Mouse (Mus musculus) left cerebral cortex, postnatal 4 days (tissue): ENCODE data around the gene Zfp341. TPM values are rescaled to one million over a fixed set of nuclear protein-coding genes. Genes with fewer than 3 reads are reported as not detected.

Experiments
- DNase-seq: peaks from one replicate; pipeline ENCODE4 v3.0.0-alpha.2; 2022
- intact Hi-C: fragments of 180-260 bp; cut with DNase I; formaldehyde crosslinking; loops from one replicate; pipeline ENCODE4 v1.15.1; 2025
- total RNA-seq, 2 experiments: library from RNA; stranded (reverse); gene quantifications; 2 replicates each; pipeline ENCODE4 v1.2.3; 2021

The Zfp341 gene
- 10 to 100 TPM; 17.5 to 18.2 TPM for total RNA-seq

DNA sequence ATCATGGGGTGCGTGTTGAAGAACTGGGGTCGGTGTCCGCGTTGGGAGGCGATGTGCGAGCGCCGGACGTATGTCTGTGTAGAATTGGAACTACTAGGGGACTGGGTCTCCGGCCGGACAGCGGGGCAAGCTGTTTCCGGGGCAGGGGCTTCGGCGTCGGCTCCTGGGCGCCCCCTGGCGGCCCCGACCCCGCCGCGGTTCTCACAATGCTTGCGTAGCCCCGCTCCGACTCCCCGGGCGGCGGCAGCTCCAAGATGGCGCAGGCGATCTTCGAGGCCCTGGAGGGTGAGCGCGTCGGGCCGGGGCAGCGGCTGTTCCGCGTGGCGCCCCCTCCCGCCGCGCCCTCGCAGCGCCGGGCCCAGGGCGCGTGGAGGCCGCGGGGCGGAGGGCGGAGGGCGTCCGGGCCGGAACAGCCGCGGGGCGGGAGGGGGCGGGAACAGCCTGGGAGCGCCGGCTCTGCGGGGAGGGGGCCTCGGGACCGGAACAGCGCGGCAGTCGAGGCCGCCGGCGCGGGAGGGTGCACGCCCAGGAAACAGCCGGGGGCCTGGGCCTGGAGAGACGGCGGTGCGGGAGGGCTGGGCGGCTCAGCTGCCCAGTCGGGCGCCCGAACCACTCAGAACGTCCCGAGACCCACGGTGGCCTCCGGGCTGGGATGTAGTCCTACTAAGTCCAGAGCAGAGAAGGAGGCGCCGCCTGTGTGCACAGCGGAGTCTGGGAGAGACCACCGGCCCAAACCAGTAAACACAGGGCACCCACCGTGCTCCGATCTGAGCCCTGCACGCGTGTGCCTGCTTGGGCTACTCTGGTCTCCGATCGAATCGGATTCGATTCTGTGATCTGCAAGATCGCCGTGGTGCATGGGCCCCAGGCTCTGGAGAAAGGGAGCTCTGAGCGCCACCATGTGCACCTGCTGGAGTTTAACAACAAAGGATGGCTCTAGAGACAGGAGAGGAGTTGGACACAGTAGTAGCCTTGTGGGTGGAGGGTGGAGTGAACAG is at the start of gene Zfp341, which contains the start of gene 4930519P11Rik:
TSS of gene Zfp341 (plus strand) at position 180 of the 998 bp plus-strand sequence.
TSS of gene 4930519P11Rik (minus strand) at position 320 of the 998 bp plus-strand sequence.
- peak; percentile 95 for DNase-seq
- intact Hi-C loops, result loop anchor here (5.0 kb wide), 1 partner anchor 201 kb away; no protein-coding TSS in a partner anchor

- DNase-seq, result no peak
- intact Hi-C loops, result no loop called here
Observed at GRCm38 (mm10) chr2:154563612-154564170, 49.4 kb upstream of the Zfp341 start.

DNA sequence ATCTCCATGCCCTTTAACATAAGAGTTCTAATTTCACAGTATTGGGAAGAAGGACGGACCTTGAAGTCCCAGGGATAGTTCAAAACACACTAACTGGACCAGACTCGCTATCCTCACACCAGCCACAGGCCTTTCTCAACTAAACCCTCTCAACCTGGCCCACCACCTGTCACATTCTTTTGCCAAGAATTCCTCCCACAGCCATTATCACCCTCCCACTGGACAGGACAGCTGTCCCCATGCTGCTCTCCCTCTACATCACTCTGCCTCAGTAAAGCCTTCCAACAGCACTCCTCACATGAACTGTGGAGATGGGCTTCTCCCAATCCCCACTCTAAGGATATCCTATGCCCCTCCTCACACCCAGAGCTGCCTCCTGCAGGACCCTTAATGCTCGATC is 47.5 kb upstream of the Zfp341 start:
- DNase-seq, result peak; percentile 78

DNA sequence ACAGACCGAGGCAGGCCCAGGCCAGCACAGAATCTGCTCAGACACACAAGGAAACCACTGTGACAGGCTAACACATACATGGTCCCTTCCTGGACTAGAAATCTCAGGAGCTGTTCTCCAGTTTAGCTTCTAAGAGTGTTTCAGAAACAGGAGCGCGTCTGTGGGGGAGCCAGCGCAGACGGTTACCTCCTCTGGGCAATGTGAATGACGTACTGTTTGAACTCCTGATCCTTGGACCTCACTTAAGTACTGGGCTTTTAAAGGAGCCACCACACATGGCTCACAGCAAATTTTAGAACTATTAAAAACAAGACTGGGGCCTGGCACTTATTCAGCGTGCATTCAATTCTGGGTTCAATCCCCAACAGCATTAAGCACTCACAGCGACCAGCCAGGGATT is 46.5 kb upstream of the Zfp341 start:
- intact Hi-C loops, result no loop called here

More for the DNA sequence above, 47.5 kb upstream of the Zfp341 start:
- intact Hi-C loops, result no loop called here

GRCm38 (mm10) chr2:154567766-154568165 is 45.3 kb upstream of the Zfp341 start:
- intact Hi-C loops, result no loop called here
- no peak for DNase-seq

More for the DNA sequence above, 46.5 kb upstream of the Zfp341 start:
- DNase-seq, result no peak

DNA sequence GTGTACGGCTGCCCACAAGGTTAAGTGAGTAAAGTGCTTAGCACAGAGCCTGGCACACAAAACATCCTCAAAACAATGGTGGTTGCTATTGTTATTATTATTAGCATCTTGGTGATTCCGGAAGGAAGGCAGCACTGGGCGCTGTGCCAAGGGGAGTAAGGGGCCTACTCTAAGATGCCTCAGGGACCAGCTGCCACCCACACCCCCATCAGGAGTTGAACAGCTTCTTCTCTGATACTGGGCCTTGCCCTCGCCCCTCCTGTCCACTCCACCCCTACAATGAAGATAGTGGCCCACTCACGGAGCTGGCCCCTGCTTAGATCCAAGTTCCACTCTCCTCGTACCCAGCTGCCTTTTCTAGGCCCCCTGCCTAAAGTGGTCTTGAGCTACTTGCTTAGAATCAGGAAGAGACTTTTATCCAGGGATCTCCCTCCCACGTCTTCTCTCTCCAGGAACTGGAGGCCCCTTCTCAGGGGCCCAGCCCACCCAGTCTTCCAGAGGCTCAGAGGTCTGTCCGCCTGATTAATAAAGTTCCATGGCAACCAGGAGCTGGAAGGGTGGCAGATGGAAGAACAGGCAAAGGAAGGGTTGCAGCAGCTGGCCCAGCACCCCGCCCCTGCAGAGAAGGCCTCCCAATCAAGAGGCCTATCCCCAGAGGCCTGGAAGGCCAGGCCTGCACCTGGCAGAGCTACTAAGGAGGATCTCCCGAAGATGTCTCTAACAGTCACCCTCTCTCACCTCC is 44.6 kb upstream of the Zfp341 start:
- intact Hi-C loops, result no loop called here
- peak; percentile 80 for DNase-seq

- intact Hi-C loops, result no loop called here
- DNase-seq, result peak; percentile 64
Observed at GRCm38 (mm10) chr2:154569071-154569748, 43.9 kb upstream of the Zfp341 start.

DNA sequence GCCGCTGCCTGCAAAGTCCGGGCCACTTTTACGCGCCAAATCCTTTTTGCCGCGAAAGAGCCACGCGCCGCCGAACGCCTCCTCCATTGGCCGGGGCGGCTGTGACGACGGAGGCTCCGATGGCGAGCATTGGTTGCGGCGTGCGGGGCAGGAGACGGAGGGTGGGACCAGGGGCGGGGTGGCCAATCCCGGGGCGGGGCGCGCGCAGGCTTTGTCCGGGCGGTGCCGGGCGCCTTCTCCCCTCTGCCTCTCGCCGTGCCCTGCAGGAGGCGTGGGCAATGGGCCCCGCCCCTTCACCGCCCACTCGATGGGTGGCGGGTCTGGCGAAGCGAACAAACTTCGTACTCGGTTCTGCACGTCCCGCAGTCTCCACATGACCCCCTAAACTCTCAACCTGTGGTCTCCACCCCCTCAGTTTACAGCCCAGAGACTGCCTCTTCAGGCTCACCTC is 43.2 kb upstream of the Zfp341 start, which contains the start of gene E2f1:
TSS of gene E2f1 (minus strand) at position 57 of the 451 bp plus-strand sequence.
- DNase-seq, result peak; percentile 98
- intact Hi-C loops, result no loop called here

GRCm38 (mm10) chr2:154570666-154571065 is 42.4 kb upstream of the Zfp341 start:
- DNase-seq, result no peak
- intact Hi-C loops, result no loop called here

GRCm38 (mm10) chr2:154571266-154571665 is 41.8 kb upstream of the Zfp341 start:
- intact Hi-C loops, result no loop called here
- DNase-seq, result no peak

- intact Hi-C loops, result no loop called here
- DNase-seq, result no peak
Observed at GRCm38 (mm10) chr2:154571976-154572375, 41.1 kb upstream of the Zfp341 start.

DNA sequence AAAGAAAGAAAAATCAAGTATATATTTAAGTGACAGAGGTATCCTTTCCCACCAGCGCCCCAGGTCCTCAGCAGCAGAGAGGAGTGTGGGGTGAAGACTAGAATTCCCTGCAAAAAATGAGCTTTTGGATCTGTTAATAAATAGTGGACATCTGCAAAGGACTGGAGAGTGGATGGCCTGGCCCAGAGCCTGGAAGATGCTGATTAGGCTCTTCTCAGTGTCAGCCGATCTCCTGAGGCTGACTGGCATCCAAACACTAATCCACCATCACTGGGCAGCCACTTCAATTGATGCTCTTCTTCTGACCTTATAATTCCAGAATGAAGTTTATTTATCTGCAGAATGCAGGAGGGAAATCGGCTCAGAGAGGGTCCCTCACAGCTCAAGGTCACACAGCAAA is 40.1 kb upstream of the Zfp341 start:
- peak; percentile 61 for DNase-seq
- intact Hi-C loops, result no loop called here

- intact Hi-C loops, result no loop called here
- DNase-seq, result peak; percentile 75
Observed at GRCm38 (mm10) chr2:154574271-154574670, 38.8 kb upstream of the Zfp341 start.

DNA sequence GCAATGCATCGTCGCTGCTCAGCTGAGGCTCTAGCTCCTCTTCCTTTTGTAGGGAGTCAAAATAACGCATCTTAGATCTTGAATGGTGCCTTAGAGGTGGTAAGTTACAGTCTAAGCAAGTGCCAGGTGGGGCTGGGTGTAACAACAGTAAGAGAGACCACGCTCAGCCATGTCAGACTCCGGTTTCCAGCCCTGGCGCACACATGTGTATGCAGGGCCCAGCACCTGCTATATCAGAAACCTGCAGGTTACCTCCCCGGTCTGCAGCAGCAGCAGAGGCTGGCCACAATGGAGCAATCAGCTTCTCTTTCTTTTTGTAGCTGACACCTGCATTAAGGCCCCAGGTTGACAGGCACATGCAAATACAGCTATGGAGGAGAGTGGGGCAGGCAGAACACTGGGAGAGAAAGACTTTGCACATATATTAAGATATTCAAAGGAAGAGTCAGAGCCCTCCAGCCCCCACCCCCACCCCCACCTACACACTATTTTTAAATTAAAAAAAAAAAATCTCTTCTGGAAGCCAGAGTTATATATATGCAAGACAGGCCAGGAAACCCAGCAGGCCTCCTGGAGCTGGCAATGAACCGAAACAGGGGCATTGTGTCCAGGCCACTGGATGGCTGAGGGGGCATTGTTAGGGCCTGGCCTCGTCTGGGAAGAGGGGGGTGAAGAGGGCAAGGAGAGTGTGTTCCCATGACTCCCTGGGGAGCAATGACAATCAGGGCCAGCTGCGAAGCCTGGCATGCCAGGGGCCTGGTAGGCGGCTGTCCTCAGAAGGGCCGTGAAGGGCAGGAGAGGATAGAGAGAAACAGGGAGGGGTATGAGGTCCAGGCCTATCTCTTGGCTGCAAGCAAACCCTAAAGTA is 36.0 kb upstream of the Zfp341 start:
- peak; percentile 36 for DNase-seq
- intact Hi-C loops, result no loop called here

GRCm38 (mm10) chr2:154577744-154578067 is 35.4 kb upstream of the Zfp341 start:
- intact Hi-C loops, result no loop called here
- no peak for DNase-seq

DNA sequence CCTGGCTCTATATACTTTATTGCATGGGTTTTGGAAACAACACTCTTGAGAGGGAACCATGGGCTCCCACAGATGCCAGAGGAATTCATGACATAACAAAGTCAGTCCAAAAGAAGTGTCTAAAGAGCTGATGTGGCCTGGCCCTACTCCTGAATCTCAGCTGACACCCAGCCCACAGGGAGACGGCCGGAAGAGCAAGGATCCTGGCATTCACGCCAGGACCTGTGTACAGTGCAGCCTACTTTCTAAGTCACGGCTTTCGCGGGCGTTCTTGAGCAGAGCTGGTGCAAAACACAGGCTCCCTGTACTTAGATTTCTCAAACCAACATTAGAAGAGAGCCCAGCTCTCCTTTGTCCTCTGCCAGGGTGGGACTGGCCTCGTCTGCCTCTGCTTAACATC is 32.5 kb upstream of the Zfp341 start:
- intact Hi-C loops, result no loop called here
- no peak for DNase-seq

- intact Hi-C loops, result no loop called here
- no peak for DNase-seq
Observed at GRCm38 (mm10) chr2:154581421-154581820, 31.7 kb upstream of the Zfp341 start.

GRCm38 (mm10) chr2:154583906-154584872 is 28.9 kb upstream of the Zfp341 start:
- DNase-seq, result peak; percentile 92
- intact Hi-C loops, result no loop called here
